Mouse (Mus musculus) stomach, postnatal 0 days (tissue): ENCODE results near the gene Samd14. TPM values are rescaled to one million over a fixed set of nuclear protein-coding genes. Genes with fewer than 3 reads are reported as not detected.
A peak's percentile ranks its signal among the peaks of the same experiment; 100 is the strongest.

Experiments
- ATAC-seq: fragments of 200-750 bp; cut with Nextera tagmentation; 2 replicates; pipeline ENCODE4 v1.8.0; 2017; ENCODE audit not compliant: low FRiP score, low TSS enrichment
- DNase-seq: peaks from one replicate; pipeline ENCODE4 v3.0.0-alpha.2; 2016; ENCODE audit warnings: low spot score
- H3K27ac ChIP-seq: fragments of 300-500 bp; sonication (generic); replicated peaks from 2 replicates; pipeline ENCODE4 v1.5.1; 2014; ENCODE audit warnings: mild to moderate bottlenecking, control low read depth
- H3K27me3 ChIP-seq: fragments of 300-500 bp; sonication (generic); 2 replicates; pipeline ENCODE4 v1.6.1; 2014; ENCODE audit warnings: low read length; ENCODE audit not compliant: control insufficient read depth, insufficient read depth
- H3K36me3 ChIP-seq: fragments of 300-500 bp; sonication (generic); 2 replicates; pipeline ENCODE4 v1.6.1; 2014; ENCODE audit warnings: low read length, mixed read lengths; ENCODE audit not compliant: control insufficient read depth, insufficient read depth
- H3K4me1 ChIP-seq: fragments of 300-500 bp; sonication (generic); replicated peaks from 2 replicates; pipeline ENCODE4 v1.6.1; 2014; ENCODE audit warnings: antibody characterized with exemption; ENCODE audit not compliant: control insufficient read depth, insufficient read depth
- H3K4me2 ChIP-seq: fragments of 300-500 bp; sonication (generic); replicated peaks from 2 replicates; pipeline ENCODE4 v1.6.1; 2014; ENCODE audit warnings: low read depth, mild to moderate bottlenecking, control low read depth, moderate library complexity
- H3K4me3 ChIP-seq: fragments of 300-500 bp; sonication (generic); 2 replicates; pipeline ENCODE4 v1.5.1; 2014; ENCODE audit warnings: low read depth, low read length, control low read depth
- H3K9ac ChIP-seq: fragments of 300-500 bp; sonication (generic); 2 replicates; pipeline ENCODE4 v1.6.1; 2014; ENCODE audit warnings: mild to moderate bottlenecking, low read length, control low read depth, mixed read lengths
- H3K9me3 ChIP-seq: fragments of 300-500 bp; sonication (generic); 2 replicates; pipeline ENCODE4 v1.6.1; 2016; ENCODE audit warnings: low read length; ENCODE audit not compliant: control insufficient read depth
- CTCF ChIP-seq: IDR thresholded peaks from 2 replicates; pipeline ENCODE4 v1.5.1; 2016; ENCODE audit warnings: antibody characterized with exemption, low read depth, mild to moderate bottlenecking, moderate library complexity
- EP300 ChIP-seq: optimal IDR thresholded peaks from 2 replicates; pipeline ENCODE3; 2016; ENCODE audit warnings: antibody characterized with exemption
- WGBS: fragments of 180-500 bp; shearing (Covaris S2); extraction: QIAGEN DNeasy Blood & Tissue Kit; methylation state at CpG from one replicate; pipeline ENCODE4 v1.1.7; 2014; 5-methylcytosine and 5-hydroxymethylcytosine counted together
- polyA plus RNA-seq: library from polyadenylated mRNA; unstranded; fragments of >200 nt; fragmentation: Nextera tagmentation; extraction: Ambion mirVana; gene quantifications from 2 replicates; pipeline ENCODE4 v1.2.1, GENCODE M21; 2015

Samd14 gene
- polyA plus RNA-seq, 1 experiment from 2014 or later = 6.7 TPM

GRCm38 (mm10) chr11:95043060-95043459 is 33.4 kb downstream of the Samd14 start:
- H3K9ac ChIP-seq = no peak overlapping the region
- no peaks in the 10 kb centered on the region; the same call in 1 of the 2 replicates for H3K36me3 ChIP-seq
- no peak for ATAC-seq
- H3K27me3 ChIP-seq = no peaks in the 10 kb centered on the region
- no peak for DNase-seq
- no peaks in the 10 kb centered on the region for H3K9me3 ChIP-seq
- no peak overlapping the region for H3K27ac ChIP-seq
- 87% methylated on average over 4 of the region's 4 CpGs for WGBS
- H3K4me1 ChIP-seq = peaks cover 3% of the 10 kb centered on the region
- TF ChIP-seq CTCF = no peak
- no peak overlapping the region for H3K4me2 ChIP-seq
- H3K4me3 ChIP-seq = no peak overlapping the region

GRCm38 (mm10) chr11:95043608-95044007 is 33.9 kb downstream of the Samd14 start:
- Histone ChIP-seq H3K4me1 (peaks cover 3% of the 10 kb centered on the region), H3K4me2 (no peak overlapping the region), H3K9me3 (no peaks in the 10 kb centered on the region), H3K36me3 (no peaks in the 10 kb centered on the region; the same call in 1 of the 2 replicates), H3K27ac (no peak overlapping the region), H3K4me3 (no peak overlapping the region), H3K27me3 (no peaks in the 10 kb centered on the region), H3K9ac (no peak overlapping the region)
- DNase-seq = no peak
- WGBS = 61% methylated on average over 7 of the region's 7 CpGs
- ATAC-seq = no peak
- no peak for TF ChIP-seq CTCF
- no peak for TF ChIP-seq EP300

- no peak for TF ChIP-seq CTCF
- no peak for TF ChIP-seq EP300
- H3K27ac ChIP-seq = no peak overlapping the region
- no peaks in the 10 kb centered on the region; the same call in 1 of the 2 replicates for H3K36me3 ChIP-seq
- DNase-seq (no peak), ATAC-seq (no peak)
- 63% methylated on average over 12 of the region's 13 CpGs for WGBS
- no peaks in the 10 kb centered on the region for H3K9me3 ChIP-seq
- H3K4me3 ChIP-seq = no peak overlapping the region
- no peak overlapping the region for H3K4me2 ChIP-seq
- H3K9ac ChIP-seq = no peak overlapping the region
- H3K27me3 ChIP-seq = no peaks in the 10 kb centered on the region
- peaks cover 3% of the 10 kb centered on the region for H3K4me1 ChIP-seq
Observed at GRCm38 (mm10) chr11:95044185-95044870, 34.6 kb downstream of the Samd14 start.

GRCm38 (mm10) chr11:95046980-95047680 is 37.5 kb downstream of the Samd14 start:
- Histone ChIP-seq H3K4me1 (no peaks in the 10 kb centered on the region), H3K4me2 (no peak overlapping the region), H3K9ac (no peak overlapping the region), H3K27me3 (no peaks in the 10 kb centered on the region), H3K27ac (no peak overlapping the region), H3K9me3 (no peaks in the 10 kb centered on the region), H3K4me3 (no peak overlapping the region), H3K36me3 (peaks cover 3% of the 10 kb centered on the region; the same call in 1 of the 2 replicates)
- TF ChIP-seq EP300 (no peak), CTCF (peak; percentile 96)
- WGBS = 56% methylated on average over 9 of the region's 9 CpGs
- ATAC-seq = peak; percentile 48
- DNase-seq = peak; percentile 45

GRCm38 (mm10) chr11:95053062-95053461 is 43.4 kb downstream of the Samd14 start:
- Histone ChIP-seq H3K4me2 (no peak overlapping the region), H3K36me3 (peaks cover 3% of the 10 kb centered on the region; the same call in 1 of the 2 replicates), H3K4me1 (no peaks in the 10 kb centered on the region), H3K9me3 (no peaks in the 10 kb centered on the region), H3K27ac (no peak overlapping the region), H3K9ac (no peak overlapping the region), H3K4me3 (no peak overlapping the region), H3K27me3 (no peaks in the 10 kb centered on the region)
- no peak for TF ChIP-seq CTCF
- DNase-seq (no peak), ATAC-seq (no peak)
- WGBS = 80% methylated on average over 9 of the region's 9 CpGs
